Mouse (Mus musculus) T-helper 2 cell (primary cell): ENCODE measurements around the gene Pcdh9.
"Not testable (repeated sequence)": the region's sequence is repeated elsewhere in the genome, so short reads cannot be mapped to it uniquely, and the experiment has no call there.

Source experiments
- in situ Hi-C: fragments of 300-600 bp; cut with MboI, MseI; formaldehyde crosslinking; loops from one replicate; pipeline ENCODE4 v1.15.1; 2025; ENCODE audit warnings: high pct_unique_total_duplicates

Gene Pcdh9

GRCm38 (mm10) chr14:93381163-93381562, 509.3 kb downstream of the Pcdh9 start:
- in situ Hi-C loops, result no loop called here

- in situ Hi-C loops, result no loop called here
These were observed 509.7 kb downstream of the Pcdh9 start for GRCm38 (mm10) chr14:93380757-93381156.

GRCm38 (mm10) chr14:93376159-93376558, 514.3 kb downstream of the Pcdh9 start:
- in situ Hi-C loops, result no loop called here

GRCm38 (mm10) chr14:93374181-93374580, 516.3 kb downstream of the Pcdh9 start:
- in situ Hi-C loops, result no loop called here

- in situ Hi-C loops, result no loop called here
These were observed 536.3 kb downstream of the Pcdh9 start for GRCm38 (mm10) chr14:93354150-93354549.

- in situ Hi-C loops, result no loop called here
These were observed 539.6 kb downstream of the Pcdh9 start for GRCm38 (mm10) chr14:93350906-93351305.

GRCm38 (mm10) chr14:93349166-93349565, 541.3 kb downstream of the Pcdh9 start:
- in situ Hi-C loops, result no loop called here

GRCm38 (mm10) chr14:93347031-93347430, 543.4 kb downstream of the Pcdh9 start:
- in situ Hi-C loops, result no loop called here

- in situ Hi-C loops, result no loop called here
These were observed 547.7 kb downstream of the Pcdh9 start for GRCm38 (mm10) chr14:93342781-93343180.

GRCm38 (mm10) chr14:93341390-93341789, 549.1 kb downstream of the Pcdh9 start:
- in situ Hi-C loops, result no loop called here

- in situ Hi-C loops, result no loop called here
These were observed 561.2 kb downstream of the Pcdh9 start for GRCm38 (mm10) chr14:93329247-93329646.

- in situ Hi-C loops, result no loop called here
These were observed 573.1 kb downstream of the Pcdh9 start for GRCm38 (mm10) chr14:93317393-93317792.

- in situ Hi-C loops, result loop anchor here (10.0 kb wide), 1 partner anchor 1376 kb away; no protein-coding TSS in a partner anchor
These were observed 602.1 kb downstream of the Pcdh9 start for GRCm38 (mm10) chr14:93288361-93288760.

GRCm38 (mm10) chr14:93287642-93288041, 602.8 kb downstream of the Pcdh9 start:
- in situ Hi-C loops, result loop anchor here (10.0 kb wide), 1 partner anchor 1377 kb away; no protein-coding TSS in a partner anchor

GRCm38 (mm10) chr14:93285136-93285535, 605.3 kb downstream of the Pcdh9 start:
- in situ Hi-C loops, result loop anchor here (10.0 kb wide), 1 partner anchor 1380 kb away; no protein-coding TSS in a partner anchor

GRCm38 (mm10) chr14:93284009-93284408, 606.5 kb downstream of the Pcdh9 start:
- in situ Hi-C loops, result loop anchor here (10.0 kb wide), 1 partner anchor 1381 kb away; no protein-coding TSS in a partner anchor

- in situ Hi-C loops, result no loop called here
These were observed 614.8 kb downstream of the Pcdh9 start for GRCm38 (mm10) chr14:93275661-93276060.

- in situ Hi-C loops, result no loop called here
These were observed 615.7 kb downstream of the Pcdh9 start for GRCm38 (mm10) chr14:93274767-93275166.

GRCm38 (mm10) chr14:93253411-93253810, 637.1 kb downstream of the Pcdh9 start:
- in situ Hi-C loops, result no loop called here

- in situ Hi-C loops, result no loop called here
These were observed 650.2 kb downstream of the Pcdh9 start for GRCm38 (mm10) chr14:93240263-93240662.

GRCm38 (mm10) chr14:93234333-93234732, 656.1 kb downstream of the Pcdh9 start:
- in situ Hi-C loops, result no loop called here

- in situ Hi-C loops, result no loop called here
These were observed 656.9 kb downstream of the Pcdh9 start for GRCm38 (mm10) chr14:93233599-93233998.

- in situ Hi-C loops, result not testable (repeated sequence)
These were observed 675.6 kb downstream of the Pcdh9 start for GRCm38 (mm10) chr14:93214846-93215245.

GRCm38 (mm10) chr14:93199791-93200190, 690.7 kb downstream of the Pcdh9 start:
- in situ Hi-C loops, result no loop called here
